Mouse (Mus musculus) embryonic fibroblast, embryonic 13.5 days (primary cell): ENCODE data around the gene Vegfa. TPM values are rescaled to one million over a fixed set of nuclear protein-coding genes. Genes with fewer than 3 reads are reported as not detected.
A peak's percentile ranks its signal among the peaks of the same experiment; 100 is the strongest.

Experiments
- H3K27ac ChIP-seq: 2 replicates; pipeline ENCODE4 v1.5.1; 2012; ENCODE audit warnings: low read length, control low read depth, inconsistent platforms; ENCODE audit not compliant: insufficient read depth
- H3K4me1 ChIP-seq: 2 replicates; pipeline ENCODE4 v1.6.1; 2011; ENCODE audit warnings: low read length; ENCODE audit not compliant: control insufficient read depth, insufficient read depth
- H3K4me3 ChIP-seq: 2 replicates; pipeline ENCODE4 v1.5.1; 2011; ENCODE audit warnings: mild to moderate bottlenecking, control low read depth, low read length; ENCODE audit not compliant: insufficient read depth
- CTCF ChIP-seq: IDR thresholded peaks from 2 replicates; pipeline ENCODE4 v1.5.1; 2011; ENCODE audit warnings: mild to moderate bottlenecking, control low read depth, low read length, moderate library complexity, borderline replicate concordance; ENCODE audit not compliant: insufficient read depth
- POLR2A ChIP-seq: IDR thresholded peaks from 2 replicates; pipeline ENCODE4 v1.6.1; 2011; ENCODE audit warnings: low read depth, mild to moderate bottlenecking, control low read depth, low read length, moderate library complexity
- polyA plus RNA-seq: library from polyadenylated mRNA; stranded (reverse); fragments of >200 nt; gene quantifications from 2 replicates; pipeline ENCODE4 v1.2.4, GENCODE M21; 2011; ENCODE audit warnings: low read depth; ENCODE audit not compliant: missing spikeins, insufficient read length

The Vegfa gene
- polyA plus RNA-seq, 1 experiment = 140 TPM

GRCm38 (mm10) chr17:46052146-46052545 is 20.0 kb upstream of the Vegfa start:
- H3K4me3 ChIP-seq = no peak overlapping the region
- TF ChIP-seq POLR2A (no peak), CTCF (no peak)
- no peak overlapping the region for H3K27ac ChIP-seq
- H3K4me1 ChIP-seq = 0 out of 2 replicates have a peak, but pooled peaks cover 3% of the 10 kb centered on the region

- Histone ChIP-seq H3K27ac (no peak overlapping the region), H3K4me3 (no peak overlapping the region), H3K4me1 (0 out of 2 replicates have a peak, but pooled peaks cover 3% of the 10 kb centered on the region)
- TF ChIP-seq POLR2A (no peak), CTCF (no peak)
Observed at GRCm38 (mm10) chr17:46051356-46051755, 19.2 kb upstream of the Vegfa start.

- no peaks in the 10 kb centered on the region for H3K4me1 ChIP-seq
- H3K27ac ChIP-seq = no peak overlapping the region
- no peak overlapping the region for H3K4me3 ChIP-seq
- TF ChIP-seq CTCF (no peak), POLR2A (no peak)
Observed at GRCm38 (mm10) chr17:46049567-46049966, 17.4 kb upstream of the Vegfa start.

GRCm38 (mm10) chr17:46048184-46048583 is 16.0 kb upstream of the Vegfa start:
- no peak for TF ChIP-seq CTCF
- TF ChIP-seq POLR2A = no peak
- no peaks in the 10 kb centered on the region for H3K4me1 ChIP-seq
- no peak overlapping the region for H3K4me3 ChIP-seq

GRCm38 (mm10) chr17:46045742-46046141 is 13.6 kb upstream of the Vegfa start:
- Histone ChIP-seq H3K4me3 (no peak overlapping the region), H3K27ac (no peak overlapping the region), H3K4me1 (no peaks in the 10 kb centered on the region)
- TF ChIP-seq POLR2A = no peak
- no peak for TF ChIP-seq CTCF

More at GRCm38 (mm10) chr17:46048184-46048583, 16.0 kb upstream of the Vegfa start:
- no peak overlapping the region for H3K27ac ChIP-seq

GRCm38 (mm10) chr17:46044953-46045352 is 12.8 kb upstream of the Vegfa start:
- Histone ChIP-seq H3K4me3 (no peak overlapping the region), H3K4me1 (no peaks in the 10 kb centered on the region), H3K27ac (no peak overlapping the region)
- TF ChIP-seq POLR2A (no peak), CTCF (no peak)

- H3K27ac ChIP-seq = no peak overlapping the region
- TF ChIP-seq CTCF = no peak
- no peak for TF ChIP-seq POLR2A
- peaks cover 7% of the 10 kb centered on the region for H3K4me1 ChIP-seq
- no peak overlapping the region for H3K4me3 ChIP-seq
Observed at GRCm38 (mm10) chr17:46042158-46042557, 10.0 kb upstream of the Vegfa start.

- peaks cover 7% of the 10 kb centered on the region for H3K4me1 ChIP-seq
- TF ChIP-seq CTCF (no peak), POLR2A (no peak)
- no peak overlapping the region for H3K4me3 ChIP-seq
- H3K27ac ChIP-seq = no peak overlapping the region
Observed at GRCm38 (mm10) chr17:46041679-46042078, 9.5 kb upstream of the Vegfa start.

- H3K4me1 ChIP-seq = peaks cover 7% of the 10 kb centered on the region
- TF ChIP-seq POLR2A (no peak), CTCF (peak; percentile 29; the same call in 1 of the 2 replicates)
- H3K27ac ChIP-seq = no peak overlapping the region
- H3K4me3 ChIP-seq = no peak overlapping the region
Observed at GRCm38 (mm10) chr17:46041223-46041622, 9.1 kb upstream of the Vegfa start.

GRCm38 (mm10) chr17:46040561-46040960 is 8.4 kb upstream of the Vegfa start:
- Histone ChIP-seq H3K4me1 (peaks cover 7% of the 10 kb centered on the region), H3K4me3 (no peak overlapping the region), H3K27ac (no peak overlapping the region)
- TF ChIP-seq CTCF = no peak
- TF ChIP-seq POLR2A = no peak

- Histone ChIP-seq H3K4me3 (no peak overlapping the region), H3K27ac (no peak overlapping the region), H3K4me1 (peaks cover 7% of the 10 kb centered on the region)
- TF ChIP-seq POLR2A (no peak), CTCF (no peak)
Observed at GRCm38 (mm10) chr17:46038906-46039305, 6.7 kb upstream of the Vegfa start.
